Mouse (Mus musculus): ENCODE measurements around the gene Gm3402. TPM values are rescaled to one million over a fixed set of nuclear protein-coding genes. Genes with fewer than 3 reads are reported as not detected.
"Not testable (repeated sequence)": the region's sequence is repeated elsewhere in the genome, so short reads cannot be mapped to it uniquely, and the experiment has no call there.

The Gm3402 gene
- polyA plus RNA-seq, 1 experiment from 2014 or later = not detected

- not testable (repeated sequence) for H3K4me3 ChIP-seq (replicated peaks; ENCODE audit: low read length); H3K4me2 ChIP-seq (ENCODE audit: low read depth, low read length); H3K27ac ChIP-seq (ENCODE audit: low read length); H3K36me3 ChIP-seq (ENCODE audit: control insufficient read depth, insufficient read depth, low read length); ATAC-seq (ENCODE audit: insufficient read depth, low FRiP score); H3K27me3 ChIP-seq (ENCODE audit: control insufficient read depth, insufficient read depth, low read length); H3K4me1 ChIP-seq (ENCODE audit: control insufficient read depth, insufficient read depth, low read length); H3K9me3 ChIP-seq (replicated peaks; ENCODE audit: control insufficient read depth, low read length); H3K9ac ChIP-seq (ENCODE audit: low read length)
- no CpG with 5 or more reads among the region's 5 CpGs for WGBS
These were observed 11.8 kb upstream of the Gm3402 start, which contains the start of gene 4930449I24Rik for GRCm38 (mm10) chr5:146502099-146502498. TSS of gene 4930449I24Rik (plus strand) at chr5:146502399.

DNA sequence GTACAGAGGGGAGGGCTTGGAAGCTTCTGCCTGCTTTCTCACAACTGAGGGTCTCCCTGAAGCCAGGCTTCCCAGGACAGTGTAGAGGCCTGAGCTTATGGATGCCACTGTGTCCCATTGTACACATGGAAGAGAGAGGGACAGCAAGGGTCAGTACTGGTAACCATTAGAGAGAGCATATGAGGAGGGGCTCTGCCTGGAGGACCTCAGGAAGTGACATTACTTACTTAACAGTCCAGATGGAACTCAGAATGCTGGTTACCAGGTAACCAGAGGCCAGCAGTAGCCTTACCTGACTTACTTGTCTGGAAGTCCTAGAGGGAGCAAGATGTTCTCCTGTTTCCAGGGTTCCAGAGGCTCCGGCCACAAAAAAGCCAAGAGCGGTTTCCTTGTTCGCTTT, 11.6 kb downstream of the Gm3402 start, which contains the start of gene Gm3404:
Gm3404 (plus strand) TSS at position 301 of the 400 bp plus-strand sequence.
- no CpG with 5 or more reads among the region's 3 CpGs for WGBS
- H3K27ac ChIP-seq (ENCODE audit: low read length); H3K27me3 ChIP-seq (ENCODE audit: control insufficient read depth, insufficient read depth, low read length); H3K4me1 ChIP-seq (ENCODE audit: control insufficient read depth, insufficient read depth, low read length); H3K9me3 ChIP-seq (replicated peaks; ENCODE audit: control insufficient read depth, low read length); ATAC-seq (ENCODE audit: insufficient read depth, low FRiP score); H3K4me2 ChIP-seq (ENCODE audit: low read depth, low read length); H3K9ac ChIP-seq (ENCODE audit: low read length); H3K36me3 ChIP-seq (ENCODE audit: control insufficient read depth, insufficient read depth, low read length); H3K4me3 ChIP-seq (replicated peaks; ENCODE audit: low read length): not testable (repeated sequence)

- not testable (repeated sequence) for H3K9me3 ChIP-seq (replicated peaks; ENCODE audit: control insufficient read depth, low read length); ATAC-seq (ENCODE audit: insufficient read depth, low FRiP score); H3K4me2 ChIP-seq (ENCODE audit: low read depth, low read length); H3K36me3 ChIP-seq (ENCODE audit: control insufficient read depth, insufficient read depth, low read length); H3K27me3 ChIP-seq (ENCODE audit: control insufficient read depth, insufficient read depth, low read length); H3K27ac ChIP-seq (ENCODE audit: low read length); H3K9ac ChIP-seq (ENCODE audit: low read length); H3K4me1 ChIP-seq (ENCODE audit: control insufficient read depth, insufficient read depth, low read length); H3K4me3 ChIP-seq (replicated peaks; ENCODE audit: low read length)
- 93% methylated on average over 2 of the region's 3 CpGs for WGBS
These were observed 23.4 kb downstream of the Gm3402 start, which contains the start of gene Gm3409 for GRCm38 (mm10) chr5:146537347-146537746. TSS of gene Gm3409 (plus strand) at chr5:146537647.

- H3K36me3 ChIP-seq (ENCODE audit: control insufficient read depth, insufficient read depth, low read length); ATAC-seq (ENCODE audit: insufficient read depth, low FRiP score); H3K4me1 ChIP-seq (ENCODE audit: control insufficient read depth, insufficient read depth, low read length); H3K27me3 ChIP-seq (ENCODE audit: control insufficient read depth, insufficient read depth, low read length); H3K27ac ChIP-seq (ENCODE audit: low read length); H3K4me3 ChIP-seq (replicated peaks; ENCODE audit: low read length); H3K9ac ChIP-seq (ENCODE audit: low read length); H3K4me2 ChIP-seq (ENCODE audit: low read depth, low read length); H3K9me3 ChIP-seq (replicated peaks; ENCODE audit: control insufficient read depth, low read length): not testable (repeated sequence)
- WGBS = no CpG with 5 or more reads among the region's 3 CpGs
These were observed 41.9 kb downstream of the Gm3402 start, which contains the start of gene Gm3415 for GRCm38 (mm10) chr5:146555836-146556235. TSS of gene Gm3415 (plus strand) at chr5:146556136.

DNA sequence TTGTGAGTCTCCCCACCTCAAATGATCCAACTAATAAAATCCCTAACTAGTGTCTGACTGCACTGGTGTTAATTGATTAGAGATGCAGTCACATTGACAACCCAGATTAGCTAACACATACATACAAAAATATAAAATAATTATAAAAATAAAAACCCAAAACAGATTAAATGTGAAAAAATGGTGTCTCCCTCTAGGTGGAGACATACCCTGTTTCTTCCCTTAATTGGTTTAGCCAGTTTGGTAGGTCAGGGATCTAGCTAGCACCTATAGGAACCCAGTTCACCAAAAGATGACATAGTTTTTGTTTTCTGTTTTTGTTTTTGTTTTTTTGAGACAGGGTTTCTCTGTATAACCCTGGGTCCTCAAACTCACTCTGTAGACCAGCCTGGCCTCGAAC, 50.3 kb downstream of the Gm3402 start:
- H3K27me3 ChIP-seq (ENCODE audit: control insufficient read depth, insufficient read depth, low read length) = no peaks in the 10 kb centered on the region
- no peak overlapping the region for H3K9ac ChIP-seq (ENCODE audit: low read length)
- no peak for ATAC-seq (ENCODE audit: insufficient read depth, low FRiP score)
- no peaks in the 10 kb centered on the region for H3K36me3 ChIP-seq (ENCODE audit: control insufficient read depth, insufficient read depth, low read length)
- no peak overlapping the region for H3K4me3 ChIP-seq (replicated peaks; ENCODE audit: low read length)
- no peak overlapping the region for H3K27ac ChIP-seq (ENCODE audit: low read length)
- H3K4me2 ChIP-seq (ENCODE audit: low read depth, low read length) = no peak overlapping the region
- H3K9me3 ChIP-seq (replicated peaks; ENCODE audit: control insufficient read depth, low read length) = no peaks in the 10 kb centered on the region
- 85% methylated on average over 1 of the region's 1 CpGs for WGBS
- no peaks in the 10 kb centered on the region for H3K4me1 ChIP-seq (ENCODE audit: control insufficient read depth, insufficient read depth, low read length)

Other genes starting within 250 kb of the Gm3402 start
- gene Wasf3, start 129.1 kb upstream of the Gm3402 start, polyA plus RNA-seq (2015; fragmentation: Nextera tagmentation; extraction: Ambion mirVana) = 1.8 and 1.9 TPM in 2 replicates
- not detected in 2 replicates for gene Gm6408, start 32.2 kb upstream of the Gm3402 start, polyA plus RNA-seq (2015; fragmentation: Nextera tagmentation; extraction: Ambion mirVana)
- not detected in 2 replicates for gene Gm6370, start 22.8 kb upstream of the Gm3402 start, polyA plus RNA-seq (2015; fragmentation: Nextera tagmentation; extraction: Ambion mirVana)
- not detected in 2 replicates for gene 4930449I24Rik, start 11.7 kb upstream of the Gm3402 start, polyA plus RNA-seq (2015; fragmentation: Nextera tagmentation; extraction: Ambion mirVana)
- not detected in 2 replicates for gene Gm3404, start 11.7 kb downstream of the Gm3402 start, polyA plus RNA-seq (2015; fragmentation: Nextera tagmentation; extraction: Ambion mirVana)
- gene Gm3409, start 23.5 kb downstream of the Gm3402 start, polyA plus RNA-seq (2015; fragmentation: Nextera tagmentation; extraction: Ambion mirVana) = not detected in 2 replicates
- gene Gm3415, start 42.0 kb downstream of the Gm3402 start, polyA plus RNA-seq (2015; fragmentation: Nextera tagmentation; extraction: Ambion mirVana) = not detected in 2 replicates
- 0.23 and 0.36 TPM in 2 replicates for gene Gpr12, start 71.1 kb downstream of the Gm3402 start, polyA plus RNA-seq (2015; fragmentation: Nextera tagmentation; extraction: Ambion mirVana)

All from stomach, embryonic 16.5 days (tissue).